Mouse (Mus musculus) gastrocnemius, postnatal 25 days (tissue): ENCODE data around the gene Apoh. TPM values are rescaled to one million over a fixed set of nuclear protein-coding genes. Genes with fewer than 3 reads are reported as not detected.

ENCODE experiments used
- DNase-seq: peaks from one replicate; pipeline ENCODE4 v3.0.0; 2022
- total RNA-seq, 2 experiments: library from RNA; stranded (reverse); gene quantifications; 1 replicate in 1 of 2; 2 replicates in 1 of 2; pipeline ENCODE4 v1.2.3; 2021

Gene Apoh
- total RNA-seq, 2 experiments from 2014 or later: 0.84 to 0.96 TPM

DNA sequence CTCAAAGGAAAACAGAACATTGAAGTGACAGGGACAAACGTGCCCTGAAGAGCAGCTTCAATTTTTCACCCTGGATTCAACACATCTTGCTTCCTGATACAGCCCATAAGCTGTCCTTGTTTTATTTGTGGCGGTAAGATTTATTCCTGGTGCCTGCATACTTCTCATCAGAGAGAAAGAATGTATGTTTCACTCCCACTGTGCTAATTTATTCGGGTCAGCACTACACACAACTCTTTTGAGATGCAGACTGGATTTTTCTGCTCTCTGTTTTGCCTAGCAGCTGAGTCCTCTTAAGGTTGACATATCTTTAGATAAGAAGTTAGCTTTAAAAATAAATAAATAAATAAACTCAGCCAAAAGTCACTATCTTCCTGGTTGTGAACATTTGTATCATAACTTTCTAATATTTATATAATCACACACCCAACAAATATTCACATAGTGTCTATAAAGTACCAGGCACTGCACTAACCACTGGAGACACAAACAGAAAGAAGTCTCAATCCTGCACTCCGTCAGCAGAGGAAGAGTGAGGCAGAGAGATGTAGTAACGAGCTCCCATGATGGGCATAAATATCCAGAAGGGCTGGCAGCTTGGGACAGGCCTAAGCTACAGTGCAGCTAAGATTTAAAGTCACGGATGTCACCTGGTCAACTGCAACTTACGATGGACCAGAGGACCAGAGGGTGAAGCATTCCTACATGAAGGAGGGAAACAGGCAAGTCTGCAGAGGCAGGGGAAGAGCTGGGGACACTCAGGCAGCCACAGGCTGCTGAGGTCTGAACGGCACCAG lies 9.4 kb upstream of the Apoh start:
- DNase-seq: no peak

DNA sequence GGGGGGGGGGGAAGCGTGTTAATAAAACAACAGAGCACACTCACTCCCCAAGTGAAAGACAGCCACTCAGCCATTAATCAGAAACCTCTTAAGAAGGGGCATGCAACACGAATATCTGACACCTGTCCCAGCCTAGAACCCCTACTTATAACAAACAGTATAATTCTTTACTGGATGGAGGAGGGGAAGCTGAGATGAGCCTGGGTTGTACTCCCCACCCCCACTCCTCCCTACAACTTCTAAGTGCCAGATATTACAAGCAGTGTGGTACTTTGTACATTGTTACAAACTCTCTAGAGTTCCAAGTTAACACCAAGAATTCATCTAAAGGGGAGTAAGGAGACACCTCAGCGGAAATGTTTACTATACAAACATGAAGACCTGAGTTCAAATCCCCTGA lies 8.5 kb upstream of the Apoh start:
- no peak for DNase-seq

DNA sequence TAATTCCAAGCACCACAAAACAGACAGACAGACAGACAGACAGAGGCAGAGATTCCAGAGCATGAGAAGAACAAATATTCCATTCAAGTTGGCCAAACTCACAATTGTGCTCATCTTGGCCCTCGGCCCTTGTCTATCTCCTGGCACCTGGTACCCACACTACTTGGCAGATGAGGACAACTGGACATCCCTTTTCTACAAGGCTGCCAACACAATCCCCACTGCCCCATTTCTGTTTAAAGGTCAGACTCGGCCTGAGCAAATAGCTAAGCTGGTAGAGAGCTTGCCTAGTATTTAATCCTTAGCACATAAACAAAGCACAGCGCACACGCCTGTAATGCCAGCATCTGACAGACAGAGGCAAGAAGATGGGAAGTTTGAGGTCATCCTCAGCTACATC lies 7.6 kb upstream of the Apoh start:
- DNase-seq: no peak

DNA sequence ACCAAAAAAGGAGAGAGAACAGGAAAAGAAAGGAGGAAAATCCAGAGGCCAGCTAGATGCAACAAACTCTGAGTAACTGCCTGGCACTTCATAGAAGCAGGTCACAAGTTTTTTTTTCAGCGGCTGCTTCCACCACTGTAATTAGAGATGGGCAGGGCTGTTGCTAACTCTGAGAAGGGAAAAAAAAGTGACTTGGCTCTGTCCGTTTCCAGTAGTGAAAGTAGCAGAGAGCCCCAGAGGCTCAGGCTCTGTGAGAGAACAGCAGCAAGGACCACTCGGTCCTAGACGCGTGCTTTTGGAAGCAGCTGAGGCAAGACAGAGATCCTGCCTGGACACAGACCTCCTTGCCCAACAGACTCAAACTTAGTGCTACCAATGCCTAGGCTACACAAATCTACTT lies 6.7 kb upstream of the Apoh start:
- peak; percentile 40 for DNase-seq

DNA sequence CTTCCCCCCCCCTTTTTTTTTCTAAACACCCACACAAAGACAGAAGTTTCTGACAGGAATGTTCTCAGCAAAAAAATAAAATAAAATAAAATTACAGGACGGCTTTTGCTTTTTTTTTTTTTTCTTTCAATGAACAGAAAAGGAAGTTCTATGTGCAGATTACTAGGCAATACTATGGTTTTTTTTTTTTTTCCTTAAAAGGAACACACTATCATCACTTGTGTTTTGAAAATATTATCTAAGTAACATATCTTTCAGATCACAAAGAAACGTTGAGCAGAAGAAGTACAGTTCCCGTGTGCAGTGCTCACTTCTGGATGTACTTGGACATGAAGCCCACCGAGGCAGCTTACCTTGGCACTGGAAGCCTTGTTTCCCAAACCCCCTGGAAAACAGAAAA lies 2.9 kb upstream of the Apoh start:
- no peak for DNase-seq

DNA sequence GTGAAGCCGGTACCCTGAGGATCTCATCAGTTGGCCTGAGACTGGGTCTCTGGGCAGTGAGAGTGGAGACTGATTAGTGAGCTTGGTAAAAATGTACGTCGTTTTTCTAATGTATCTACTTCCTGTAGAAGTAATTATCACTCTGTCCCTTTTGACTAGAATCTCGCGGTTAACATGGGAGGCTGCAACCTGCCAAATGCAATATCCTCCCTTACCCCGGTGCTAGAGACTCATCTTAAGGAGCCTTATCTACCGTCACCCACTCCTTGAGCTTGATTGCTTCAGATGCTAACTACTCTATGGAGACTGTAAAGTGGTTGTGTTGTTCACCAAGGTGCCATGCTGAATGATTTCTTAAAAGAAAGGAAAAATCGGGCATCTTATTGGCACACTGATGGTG lies 1.4 kb upstream of the Apoh start:
- no peak for DNase-seq

DNA sequence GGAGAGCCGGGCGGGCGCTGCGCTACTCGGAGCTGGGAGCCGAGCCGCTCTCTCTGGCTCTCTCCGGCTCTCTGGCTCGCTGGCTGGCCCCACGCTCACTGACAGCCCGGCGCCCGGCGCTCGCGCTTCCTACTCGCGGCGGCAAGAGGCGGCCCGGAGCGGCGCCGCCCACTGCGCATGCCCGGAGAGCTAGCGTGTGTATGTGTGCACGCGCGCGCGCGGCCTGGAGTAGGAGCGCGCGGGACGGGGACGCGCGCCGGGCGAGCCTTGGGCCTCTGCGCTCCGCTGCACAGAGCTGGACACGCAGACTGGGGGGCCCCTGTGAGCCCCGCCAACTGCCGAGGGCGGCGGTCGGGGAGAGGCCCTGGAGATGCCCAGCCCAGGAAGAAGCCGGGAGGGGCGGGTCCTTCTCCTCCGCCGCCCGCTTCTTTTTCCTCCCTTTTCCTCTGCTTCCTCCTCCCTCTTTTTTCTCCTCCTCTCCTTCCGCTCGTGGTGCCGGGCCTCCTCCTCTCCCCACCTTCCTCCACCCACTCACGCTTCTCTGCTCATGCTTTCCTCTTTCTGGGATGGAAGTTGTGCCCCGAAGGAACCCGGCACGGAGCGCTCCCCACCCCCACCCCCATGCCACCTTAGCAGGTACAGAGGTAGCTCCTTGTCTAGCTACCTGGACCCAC lies 772 bp downstream of the Apoh start, which contains the start of gene Prkca:
Gene Prkca (minus strand): TSS at position 140 of the 674 bp plus-strand sequence.
- peak; percentile 92 for DNase-seq

DNA sequence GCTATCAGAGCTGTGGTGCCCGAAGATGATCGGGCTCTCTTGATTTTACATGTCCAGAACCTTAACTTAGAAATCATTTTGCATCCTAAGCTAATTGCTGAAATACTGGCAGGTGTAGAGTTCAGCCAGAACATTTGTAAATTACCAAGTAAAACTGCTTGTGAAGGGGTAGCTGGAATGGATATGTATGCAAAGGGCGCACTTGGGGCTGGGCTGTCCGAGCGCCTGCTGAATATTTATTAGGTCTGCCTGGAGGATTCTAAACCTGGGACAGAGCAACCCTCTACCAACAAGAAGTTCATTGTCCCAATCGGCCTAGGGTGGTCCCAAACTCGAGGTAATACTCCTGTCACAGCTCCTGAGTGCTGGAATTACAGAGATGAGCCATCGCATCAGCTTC lies 1.6 kb downstream of the Apoh start:
- DNase-seq: no peak

DNA sequence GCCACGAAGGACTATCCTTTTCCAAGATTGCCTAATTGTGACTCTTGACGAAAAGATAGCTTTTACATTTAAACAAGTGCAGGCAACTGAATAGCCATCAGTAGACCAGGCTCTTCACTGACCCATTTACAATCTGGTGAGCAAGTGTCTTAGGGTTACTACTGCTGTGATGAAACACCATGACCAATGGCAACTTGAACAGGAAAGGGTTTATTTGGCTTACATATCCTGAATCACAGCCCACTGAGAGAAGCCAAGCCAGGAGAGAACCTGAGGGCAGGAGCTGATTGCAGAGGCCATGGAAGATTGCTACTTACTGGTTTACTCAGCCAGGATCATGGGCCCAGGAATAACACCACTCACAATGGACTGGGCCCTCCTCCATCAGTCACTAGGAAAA lies 2.2 kb downstream of the Apoh start:
- no peak for DNase-seq

DNA sequence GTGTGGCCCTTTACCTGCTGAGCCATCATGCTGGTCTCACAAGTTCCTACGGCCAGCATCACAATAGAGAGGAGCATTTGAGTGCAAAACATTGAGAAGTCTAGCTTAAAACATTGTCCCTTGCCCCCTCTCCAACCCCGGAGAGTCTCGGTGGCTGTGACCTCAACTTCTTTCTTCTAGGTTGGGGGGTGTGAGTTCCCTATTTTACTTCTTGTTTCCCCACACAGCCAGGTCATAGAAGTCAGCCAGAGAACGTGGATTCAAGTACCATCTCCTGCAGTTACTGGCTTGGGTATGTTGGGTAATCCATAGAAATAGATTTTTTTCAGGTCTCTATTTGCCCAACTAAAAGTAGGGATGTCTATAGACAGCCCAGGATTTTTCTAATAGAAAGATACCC lies 7.6 kb downstream of the Apoh start:
- DNase-seq: no peak

DNA sequence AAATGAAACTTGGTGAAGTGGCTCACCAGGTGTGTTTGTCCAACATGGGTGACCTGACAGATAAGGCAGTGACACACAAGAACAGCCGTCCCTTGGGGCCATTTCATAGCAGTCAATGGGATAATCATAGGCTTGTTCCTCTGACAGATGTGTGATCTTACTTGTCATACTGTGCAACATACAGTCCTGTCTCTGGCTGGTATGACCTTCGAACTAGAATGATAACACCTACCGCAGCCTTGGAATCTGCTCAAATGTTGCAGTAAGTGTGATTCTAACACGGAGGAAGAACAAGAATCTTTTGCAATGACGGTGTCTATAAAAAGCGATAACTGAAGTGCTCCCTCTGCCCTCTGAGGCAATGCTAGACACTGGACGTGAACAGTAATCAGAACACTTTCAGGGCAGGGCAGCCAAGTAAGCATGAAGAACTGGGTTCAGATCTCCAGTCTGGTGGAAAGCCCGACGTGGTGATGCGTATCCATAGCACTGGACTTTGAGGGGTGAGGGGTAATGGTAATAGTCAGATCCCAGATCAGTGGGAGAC lies 9.8 kb downstream of the Apoh start:
- DNase-seq: no peak

DNA sequence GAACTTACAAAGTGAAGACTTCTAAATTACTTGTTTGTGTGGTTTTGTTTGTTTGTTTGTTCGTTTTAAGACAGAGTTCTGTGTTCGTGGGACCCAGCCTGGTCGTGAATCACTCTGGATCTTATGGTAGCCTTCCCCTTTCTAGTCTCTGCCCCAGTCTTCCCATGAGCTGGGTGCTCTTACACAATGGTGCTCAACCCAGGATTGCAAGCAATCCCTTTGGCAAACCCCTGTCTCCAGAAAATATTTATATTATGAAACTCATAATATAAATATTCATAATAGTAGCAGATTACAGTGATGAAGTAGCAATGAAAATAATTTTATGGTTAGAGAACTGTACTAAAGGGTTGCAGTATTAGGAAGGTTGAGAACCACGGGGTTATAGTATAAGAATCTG lies 12.9 kb downstream of the Apoh start:
- DNase-seq: no peak

DNA sequence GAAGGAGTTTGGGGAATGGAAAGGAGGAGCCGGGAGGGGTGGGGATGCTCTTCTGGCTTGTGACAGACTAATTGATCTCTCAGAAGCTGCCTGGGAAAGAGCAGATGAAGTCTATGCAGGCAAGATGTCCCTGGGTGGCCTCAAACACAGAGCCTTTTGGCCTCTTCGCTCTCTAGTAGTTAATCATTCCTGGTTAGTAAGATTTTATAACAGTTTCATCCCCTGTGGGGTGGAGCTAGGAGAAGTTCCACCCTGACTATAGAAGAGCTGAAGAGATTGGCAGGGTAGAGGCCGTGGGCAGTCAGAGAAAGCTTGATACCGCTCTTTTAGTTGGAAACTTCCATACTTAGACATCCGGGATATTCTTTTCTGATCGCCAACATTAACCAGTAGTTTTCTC lies 15.8 kb downstream of the Apoh start:
- DNase-seq: no peak

DNA sequence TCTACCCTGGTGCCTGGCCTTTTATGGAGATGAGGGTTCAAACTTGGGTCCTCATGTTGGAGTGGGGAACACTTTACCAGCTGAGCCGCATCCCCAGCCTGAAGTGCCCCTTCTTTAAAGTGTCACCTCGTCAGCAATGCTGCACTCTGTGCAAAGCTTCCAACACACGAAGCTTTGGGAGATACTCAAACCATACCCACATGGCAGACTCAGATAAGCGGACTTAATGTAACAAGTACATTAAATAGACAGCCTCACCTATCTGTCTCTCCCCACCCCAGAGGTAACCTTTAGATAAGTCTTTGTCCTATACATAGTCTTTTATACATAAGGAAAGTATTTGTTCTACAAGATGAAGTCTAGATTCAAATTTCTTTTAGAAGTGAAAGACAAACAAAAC lies 17.8 kb downstream of the Apoh start:
- DNase-seq: no peak

DNA sequence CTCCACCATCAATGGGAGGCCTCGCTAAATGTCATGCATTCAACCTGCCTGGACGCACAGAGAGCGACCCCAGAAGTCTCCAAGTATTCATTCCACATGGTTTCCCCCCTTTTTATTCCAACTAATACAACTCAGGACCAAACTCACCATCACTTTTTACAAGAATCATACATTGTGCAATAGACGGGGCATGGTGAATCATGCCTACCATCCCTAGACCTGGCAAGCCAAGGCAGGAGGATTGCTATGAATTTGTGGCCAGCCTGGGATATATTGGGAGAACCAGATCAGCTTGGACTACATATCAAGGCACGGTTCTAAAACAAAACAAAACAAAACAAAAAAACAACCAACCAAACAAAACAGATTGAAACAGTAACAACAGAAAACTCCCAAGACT lies 19.8 kb downstream of the Apoh start:
- no peak for DNase-seq

DNA sequence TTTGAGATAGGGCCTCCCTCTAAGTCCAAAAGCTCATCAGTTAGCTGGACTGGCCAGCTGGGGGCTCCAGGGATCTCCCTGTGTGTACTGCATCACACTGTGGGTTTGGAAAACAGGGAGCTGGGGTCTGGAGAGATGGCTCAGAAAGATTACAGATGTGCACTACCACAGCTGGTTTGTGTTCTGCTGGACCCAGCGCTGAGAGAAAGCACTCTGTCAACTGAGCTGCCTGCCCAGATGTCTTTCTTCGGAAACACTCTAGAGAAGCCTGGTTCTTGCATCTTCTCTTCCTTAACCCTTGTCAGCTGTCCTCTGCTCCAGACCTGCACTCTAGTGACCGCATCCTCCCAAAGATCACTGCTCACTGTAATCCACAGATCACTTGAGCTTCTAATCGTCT lies 20.8 kb downstream of the Apoh start:
- DNase-seq: no peak

DNA sequence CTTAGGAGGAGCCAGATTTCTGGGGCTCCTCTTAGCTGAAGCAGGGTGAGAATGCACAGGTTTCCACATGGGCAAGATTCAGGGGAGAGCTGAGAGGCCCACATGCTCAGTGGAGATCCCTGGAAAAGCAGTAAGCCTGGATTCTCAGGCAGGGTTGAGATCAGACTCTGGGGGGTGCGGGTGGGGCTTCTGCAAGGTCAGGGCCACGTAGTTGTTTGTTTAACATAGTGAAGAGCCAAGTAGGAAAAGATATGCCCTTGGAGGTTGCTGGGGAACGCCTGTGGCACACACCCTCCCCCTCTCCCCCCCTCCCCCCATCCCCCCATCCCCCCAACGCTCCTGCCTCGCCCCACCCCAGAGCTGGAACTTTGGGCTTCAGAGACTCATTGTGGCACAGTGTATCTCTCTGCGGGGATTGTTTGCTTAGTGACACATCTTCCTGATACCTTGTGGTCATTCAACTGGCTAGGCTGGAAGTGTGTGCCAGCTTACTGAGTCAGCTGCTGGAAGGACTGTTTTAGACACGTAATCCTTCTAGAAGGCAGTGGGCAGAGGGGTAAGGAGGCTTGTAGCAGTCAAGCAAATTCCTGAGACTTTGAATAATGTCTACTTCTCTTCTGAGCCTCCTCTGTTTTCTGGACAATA lies 21.9 kb downstream of the Apoh start:
- no peak for DNase-seq

DNA sequence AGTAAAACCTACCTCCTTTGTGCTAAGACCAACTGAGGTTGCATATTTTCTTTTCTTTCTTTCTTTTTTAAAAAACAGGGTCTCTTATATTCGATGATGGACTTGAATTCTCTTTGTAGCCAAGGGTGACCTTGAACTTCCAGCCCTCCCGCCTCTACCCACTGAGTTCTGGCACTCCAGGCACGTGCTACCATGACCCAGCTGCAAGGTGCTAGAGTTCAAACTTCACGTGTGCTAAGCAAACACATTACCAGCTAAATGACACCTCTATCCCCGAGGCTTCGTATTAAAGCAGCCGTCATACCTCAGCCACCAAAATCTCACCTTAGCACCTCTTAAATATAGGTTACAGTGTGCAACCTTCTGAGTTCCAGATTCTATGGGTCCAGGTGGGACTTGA lies 22.4 kb downstream of the Apoh start:
- no peak for DNase-seq

DNA sequence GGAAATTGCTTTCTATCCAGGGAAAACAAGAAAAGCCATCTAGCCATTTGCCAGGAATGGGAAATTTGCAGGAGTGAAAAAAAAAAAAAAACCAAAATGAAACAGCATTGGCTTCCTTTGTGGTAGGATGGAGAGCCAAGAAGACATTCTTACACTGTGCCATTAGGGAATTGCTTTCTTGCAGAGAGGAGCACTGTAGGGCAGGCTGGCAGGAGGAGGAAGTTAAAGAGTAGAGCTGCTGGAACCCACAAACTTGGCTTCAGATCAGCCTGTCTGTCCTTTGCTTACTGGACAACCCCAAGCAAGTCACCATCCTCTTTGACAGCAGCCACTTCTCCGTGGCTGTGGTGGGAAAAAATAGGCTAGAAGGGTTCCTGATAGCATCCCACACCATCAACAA lies 23.9 kb downstream of the Apoh start:
- DNase-seq: no peak

DNA sequence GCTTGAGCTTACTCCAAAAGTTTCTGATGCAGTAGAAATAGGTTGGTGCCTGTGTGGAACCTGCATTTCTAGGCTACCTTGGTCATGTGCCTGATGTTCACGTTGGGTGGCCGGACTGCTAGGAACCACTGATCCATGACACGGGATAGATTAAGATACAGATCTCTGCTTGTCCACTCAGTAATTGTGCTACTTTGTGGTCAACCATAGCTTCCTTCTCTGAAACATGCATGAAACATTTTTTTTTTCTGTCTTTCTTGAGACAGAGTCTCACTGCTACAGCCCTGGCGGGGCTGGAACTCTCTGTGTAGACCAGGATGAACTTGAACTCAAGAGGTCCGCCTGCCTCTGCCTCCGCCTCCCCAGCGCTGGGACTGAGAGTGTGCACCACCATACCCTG lies 33.7 kb downstream of the Apoh start:
- no peak for DNase-seq

DNA sequence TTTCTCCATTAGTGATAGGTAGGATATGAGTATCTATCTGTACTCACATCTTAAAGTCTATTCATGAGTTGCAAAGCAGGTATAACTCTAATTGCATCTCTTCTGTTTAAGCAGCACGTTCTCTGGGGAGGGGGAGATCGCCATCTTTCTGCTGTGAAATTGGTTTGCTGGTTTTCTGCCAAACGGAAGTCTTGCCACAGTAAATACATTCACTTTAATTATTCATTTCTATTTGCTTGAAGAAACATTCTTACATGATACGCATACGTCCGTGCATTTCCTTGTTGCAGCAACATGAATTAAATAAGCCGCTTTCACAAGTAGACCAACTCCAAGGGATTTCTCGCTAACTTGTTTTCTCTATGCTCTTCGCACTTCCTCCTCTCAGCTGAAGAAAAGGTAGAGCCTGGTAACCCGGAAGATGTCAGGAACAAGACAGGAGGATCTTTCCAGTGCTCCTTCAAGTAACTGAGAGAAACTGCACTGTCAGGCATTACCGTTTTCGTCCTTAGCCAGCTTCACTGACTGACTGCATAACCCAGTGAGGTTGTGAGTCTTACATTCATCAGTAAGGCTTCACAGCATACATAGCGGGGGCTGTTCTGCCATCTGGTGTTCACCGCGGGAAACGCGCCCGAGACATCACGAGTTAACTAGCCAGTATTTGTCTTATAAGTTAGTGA lies 34.7 kb downstream of the Apoh start:
- DNase-seq: peak; percentile 24

DNA sequence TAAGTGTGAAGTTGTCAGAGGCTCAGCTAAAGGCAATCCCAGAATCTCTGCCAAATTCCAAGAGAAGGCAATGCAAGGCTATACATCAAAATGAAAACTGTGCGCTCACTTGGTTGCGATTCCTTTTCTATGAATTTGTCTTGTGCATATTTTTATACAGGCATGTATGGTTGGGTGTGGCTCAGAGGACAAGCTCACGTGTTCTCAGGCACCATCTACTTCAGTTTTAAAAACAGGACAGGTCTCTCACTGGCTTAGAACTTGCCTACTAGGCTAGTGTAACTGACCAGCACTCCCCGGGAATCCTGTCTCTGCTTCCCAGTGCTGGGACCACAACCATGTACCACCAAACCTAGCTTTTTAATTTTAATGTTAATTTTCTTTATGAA lies 35.2 kb downstream of the Apoh start:
- no peak for DNase-seq

DNA sequence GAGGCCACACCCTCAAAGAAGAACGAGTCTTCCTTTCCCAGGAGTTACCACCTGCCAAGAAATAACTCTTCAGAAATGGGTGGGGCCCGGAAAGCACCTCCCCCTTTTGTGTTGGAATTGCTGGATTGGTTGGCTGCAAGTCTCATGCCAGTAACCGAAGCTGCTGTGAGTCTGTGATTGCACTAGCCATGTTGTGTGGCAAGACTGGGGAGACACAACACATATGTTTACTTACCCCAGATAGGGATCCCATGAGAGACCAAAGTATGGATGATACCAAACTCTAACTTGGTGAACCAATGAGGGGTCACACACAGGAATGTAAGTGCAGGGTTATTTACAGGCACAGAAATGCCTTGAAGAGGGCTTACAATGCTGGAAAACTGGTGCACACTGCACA lies 39.5 kb downstream of the Apoh start:
- no peak for DNase-seq
